Mouse (Mus musculus) MEL (cell line): ENCODE data around the gene Tsc2. TPM values are rescaled to one million over a fixed set of nuclear protein-coding genes. Genes with fewer than 3 reads are reported as not detected.

Experiments
- DNase-seq: peaks from one replicate; pipeline ENCODE4 v3.0.0; 2011; ENCODE audit warnings: low read depth, low spot score
- H3K27ac ChIP-seq: 2 replicates; pipeline ENCODE4 v1.5.1; 2012; ENCODE audit warnings: low read depth, mild to moderate bottlenecking, control low read depth, low read length, moderate library complexity; ENCODE audit not compliant: control insufficient read depth
- H3K27me3 ChIP-seq, 2 experiments: fragments of 150-350 bp in 1 of 2; sonication (generic) in 1 of 2; 2 replicates each; pipeline ENCODE4 v1.6.1; 2012; ENCODE audit warnings: low read length in 2 of 2, mild to moderate bottlenecking in 2 of 2, improper control_type of control experiment in 1 of 2, moderate library complexity in 1 of 2; ENCODE audit not compliant: insufficient read depth in 2 of 2, control insufficient read depth in 1 of 2
- H3K36me3 ChIP-seq, 2 experiments: 2 replicates each; pipeline ENCODE4 v1.6.1; 2012 to 2014; ENCODE audit warnings: low read length in 2 of 2, improper control_type of control experiment in 1 of 2, inconsistent platforms in 1 of 2, mild to moderate bottlenecking in 1 of 2; ENCODE audit not compliant: insufficient read depth in 2 of 2, control insufficient read depth in 1 of 2
- H3K4me1 ChIP-seq, 2 experiments: fragments of 150-350 bp in 1 of 2; sonication (generic) in 1 of 2; 2 replicates each; pipeline ENCODE4 v1.6.1; 2012; ENCODE audit warnings: low read length in 2 of 2, improper control_type of control experiment in 1 of 2, mild to moderate bottlenecking in 1 of 2; ENCODE audit not compliant: insufficient read depth in 2 of 2, control insufficient read depth in 1 of 2
- H3K4me3 ChIP-seq, 2 experiments: fragments of 150-350 bp in 1 of 2; sonication (generic) in 1 of 2; 2 replicates each; pipeline ENCODE4 v1.5.1; 2012; ENCODE audit warnings: low read depth in 2 of 2, low read length in 2 of 2, mild to moderate bottlenecking in 2 of 2, moderate library complexity in 2 of 2, control low read depth in 1 of 2, improper control_type of control experiment in 1 of 2; ENCODE audit not compliant: control insufficient read depth in 1 of 2, insufficient read depth in 1 of 2
- H3K79me2 ChIP-seq: 2 replicates; pipeline ENCODE4 v1.6.1; 2012; ENCODE audit warnings: mild to moderate bottlenecking, low read length, moderate library complexity; ENCODE audit not compliant: control insufficient read depth, poor library complexity, insufficient read depth
- H3K9ac ChIP-seq: 2 replicates; pipeline ENCODE4 v1.6.1; 2012; ENCODE audit warnings: low read depth, mild to moderate bottlenecking, control low read depth, low read length, moderate library complexity; ENCODE audit not compliant: control insufficient read depth, poor library complexity, severe bottlenecking
- H3K9me3 ChIP-seq: fragments of 150-350 bp; sonication (generic); replicated peaks from 2 replicates; pipeline ENCODE4 v1.6.1; 2012; ENCODE audit warnings: mild to moderate bottlenecking, low read length, improper control_type of control experiment, moderate library complexity; ENCODE audit not compliant: insufficient read depth
- BHLHE40 ChIP-seq: IDR thresholded peaks from 2 replicates; pipeline ENCODE4 v1.6.1; 2012; ENCODE audit warnings: low read depth, mild to moderate bottlenecking, inconsistent platforms, low read length, improper control_type of control experiment, borderline replicate concordance
- CHD1 ChIP-seq: IDR thresholded peaks from 2 replicates; pipeline ENCODE4 v1.6.1; 2012; ENCODE audit warnings: low read depth, mild to moderate bottlenecking, inconsistent platforms, low read length, improper control_type of control experiment
- ETS1 ChIP-seq: IDR thresholded peaks from 2 replicates; pipeline ENCODE4 v1.6.1; 2012; ENCODE audit warnings: low read depth, mild to moderate bottlenecking, inconsistent platforms, low read length, improper control_type of control experiment, moderate library complexity
- GATA1 ChIP-seq: IDR thresholded peaks from 2 replicates; pipeline ENCODE4 v1.6.1; 2011; ENCODE audit warnings: low read depth, low read length, improper control_type of control experiment
- HCFC1 ChIP-seq: IDR thresholded peaks from 2 replicates; pipeline ENCODE4 v1.6.1; 2012; ENCODE audit warnings: low read depth, mild to moderate bottlenecking, inconsistent platforms, low read length, improper control_type of control experiment, moderate library complexity
- KAT2A ChIP-seq: conservative IDR thresholded peaks from 2 replicates; pipeline ENCODE4 v1.6.1; 2012; ENCODE audit warnings: low read depth, low read length, improper control_type of control experiment, inconsistent platforms
- MAFK ChIP-seq: IDR thresholded peaks from 2 replicates; pipeline ENCODE4 v1.6.1; 2011; ENCODE audit warnings: low read depth, mild to moderate bottlenecking, low read length, improper control_type of control experiment, borderline replicate concordance
- MAZ ChIP-seq: IDR thresholded peaks from 2 replicates; pipeline ENCODE4 v1.6.1; 2012; ENCODE audit warnings: low read depth, mild to moderate bottlenecking, inconsistent platforms, low read length, improper control_type of control experiment
- MEF2A ChIP-seq: IDR thresholded peaks from 2 replicates; pipeline ENCODE4 v1.6.1; 2014; ENCODE audit warnings: low read depth, mild to moderate bottlenecking, inconsistent platforms, low read length, improper control_type of control experiment; ENCODE audit not compliant: poor library complexity, insufficient replicate concordance, severe bottlenecking; ENCODE audit errors: extremely low read depth
- MYB ChIP-seq: IDR thresholded peaks from 2 replicates; pipeline ENCODE4 v1.6.1; 2011; ENCODE audit warnings: mild to moderate bottlenecking, low read depth, low read length, improper control_type of control experiment
- MYC ChIP-seq: IDR thresholded peaks from 2 replicates; pipeline ENCODE4 v1.6.1; 2011; ENCODE audit warnings: low read depth, mild to moderate bottlenecking, low read length, improper control_type of control experiment, moderate library complexity
- NELFE ChIP-seq: IDR thresholded peaks from 2 replicates; pipeline ENCODE4 v1.6.1; 2011; ENCODE audit warnings: low read depth, low read length, improper control_type of control experiment
- POLR2A ChIP-seq, 2 experiments: IDR thresholded peaks; 2 replicates each; pipeline ENCODE4 v1.6.1; 2011 to 2012; ENCODE audit warnings: low read length in 2 of 2, mild to moderate bottlenecking in 2 of 2, control low read depth in 1 of 2, improper control_type of control experiment in 1 of 2, low read depth in 1 of 2, moderate library complexity in 1 of 2; ENCODE audit not compliant: control insufficient read depth in 1 of 2, insufficient read depth in 1 of 2, poor library complexity in 1 of 2
- RAD21 ChIP-seq: IDR thresholded peaks from 2 replicates; pipeline ENCODE4 v1.6.1; 2011; ENCODE audit warnings: mild to moderate bottlenecking, low read depth, low read length, improper control_type of control experiment
- SIN3A ChIP-seq: IDR thresholded peaks from 2 replicates; pipeline ENCODE4 v1.6.1; 2012; ENCODE audit warnings: low read length, improper control_type of control experiment, inconsistent platforms
- SMC3 ChIP-seq: IDR thresholded peaks from 2 replicates; pipeline ENCODE4 v1.6.1; 2011; ENCODE audit warnings: low read depth, low read length, improper control_type of control experiment
- TBP ChIP-seq: IDR thresholded peaks from 2 replicates; pipeline ENCODE4 v1.8.0; 2011; ENCODE audit warnings: low read depth, low read length, improper control_type of control experiment
- UBTF ChIP-seq: IDR thresholded peaks from 2 replicates; pipeline ENCODE4 v1.6.1; 2012; ENCODE audit warnings: low read depth, mild to moderate bottlenecking, inconsistent platforms, low read length, improper control_type of control experiment, moderate library complexity, borderline replicate concordance; ENCODE audit not compliant: insufficient read depth
- USF1 ChIP-seq: IDR thresholded peaks from 2 replicates; pipeline ENCODE4 v1.6.1; 2014; ENCODE audit warnings: low read depth, mild to moderate bottlenecking, inconsistent platforms, low read length, improper control_type of control experiment, moderate library complexity
- USF2 ChIP-seq, 2 experiments: IDR thresholded peaks; 2 replicates each; pipeline ENCODE4 v1.6.1; 2011 to 2012; ENCODE audit warnings: improper control_type of control experiment in 2 of 2, low read length in 2 of 2, borderline replicate concordance in 1 of 2, inconsistent platforms in 1 of 2, low read depth in 1 of 2, mild to moderate bottlenecking in 1 of 2; ENCODE audit not compliant: insufficient read depth in 1 of 2
- ZKSCAN1 ChIP-seq: IDR thresholded peaks from 2 replicates; pipeline ENCODE4 v1.6.1; 2012; ENCODE audit warnings: low read depth, mild to moderate bottlenecking, inconsistent platforms, low read length, improper control_type of control experiment, moderate library complexity
- ZNF384 ChIP-seq: IDR thresholded peaks from 2 replicates; pipeline ENCODE4 v1.6.1; 2012; ENCODE audit warnings: low read depth, mild to moderate bottlenecking, inconsistent platforms, low read length, improper control_type of control experiment
- polyA plus RNA-seq, 2 experiments: library from polyadenylated mRNA; stranded (reverse) in 1 of 2; unstranded in 1 of 2; fragments of >175 nt in 1 of 2; fragments of >200 nt in 1 of 2; gene quantifications; 2 replicates each; pipeline versions ENCODE4 v1.2.1 to v1.2.4; 2012; ENCODE audit warnings: low replicate concordance in 2 of 2, low read depth in 1 of 2; ENCODE audit not compliant: insufficient read length in 2 of 2, insufficient read depth in 1 of 2, missing spikeins in 1 of 2
- total RNA-seq: library from RNA; depleted of rRNA; stranded (reverse); fragments of 300-350 nt; gene quantifications from 2 replicates; pipeline ENCODE4 v1.2.3, GENCODE M21; 2012

Tsc2 gene
- total and polyA plus RNA-seq, 3 experiments: 48.8 to 99.2 TPM; not detected in 1

GRCm38 (mm10) chr17:24654969-24655368, 22.5 kb upstream of the Tsc2 start:
- no peak overlapping the region for H3K9ac ChIP-seq
- H3K36me3 ChIP-seq: no peaks in the 10 kb centered on the region
- no peak overlapping the region for H3K27ac ChIP-seq
- no peak overlapping the region for H3K4me3 ChIP-seq
- no peaks in the 10 kb centered on the region for H3K79me2 ChIP-seq
- peaks cover 13 to 14% of the 10 kb centered on the region in 2 experiments for H3K27me3 ChIP-seq
- peak; percentile 57 for TF ChIP-seq GATA1
- TF ChIP-seq MAFK: no peak
- TF ChIP-seq CHD1: no peak
- no peaks in the 10 kb centered on the region for H3K9me3 ChIP-seq
- no peaks in the 10 kb centered on the region for H3K4me1 ChIP-seq
- DNase-seq: no peak

- no peak overlapping the region for H3K4me3 ChIP-seq
- DNase-seq: no peak
Observed at GRCm38 (mm10) chr17:24653967-24654710, 21.7 kb upstream of the Tsc2 start.

GRCm38 (mm10) chr17:24651835-24652234, 19.4 kb upstream of the Tsc2 start:
- H3K27me3 ChIP-seq: peaks cover 14 to 25% of the 10 kb centered on the region in 2 experiments
- TF ChIP-seq USF2 (IDR thresholded peaks at IDR 0.05; ENCODE audit: borderline replicate concordance in 1 of 2, insufficient read depth in 1 of 2, low read depth in 1 of 2, low read length in 2 of 2): no peak
- no peak for TF ChIP-seq ZNF384
- TF ChIP-seq NELFE: no peak
- TF ChIP-seq MYC: no peak
- TF ChIP-seq ETS1: no peak
- TF ChIP-seq RAD21: no peak
- TF ChIP-seq KAT2A: no peak
- no peak for TF ChIP-seq USF1
- no peak for TF ChIP-seq TBP
- no peak for TF ChIP-seq UBTF
- no peak for TF ChIP-seq BHLHE40
- no peak for TF ChIP-seq ZKSCAN1
- TF ChIP-seq POLR2A (IDR thresholded peaks at IDR 0.05; ENCODE audit: control insufficient read depth in 1 of 2, insufficient read depth in 1 of 2, low read depth in 1 of 2, low read length in 2 of 2, poor library complexity in 1 of 2): no peak
- no peak for TF ChIP-seq SIN3A
- no peak for TF ChIP-seq SMC3
- TF ChIP-seq MYB: no peak
- TF ChIP-seq CHD1: no peak
- TF ChIP-seq MEF2A: no peak
- TF ChIP-seq MAZ: no peak
- TF ChIP-seq, all 39 proteins: peak for 0

More at GRCm38 (mm10) chr17:24653967-24654710, 21.7 kb upstream of the Tsc2 start:
- Histone ChIP-seq H3K27me3 (peaks cover 14 to 21% of the 10 kb centered on the region in 2 experiments), H3K36me3 (no peaks in the 10 kb centered on the region), H3K9me3 (no peaks in the 10 kb centered on the region), H3K4me1 (no peaks in the 10 kb centered on the region), H3K27ac (no peak overlapping the region), H3K79me2 (no peaks in the 10 kb centered on the region), H3K9ac (no peak overlapping the region)
- no peak for TF ChIP-seq HCFC1

More at GRCm38 (mm10) chr17:24651835-24652234, 19.4 kb upstream of the Tsc2 start:
- no peaks in the 10 kb centered on the region for H3K9me3 ChIP-seq
- H3K79me2 ChIP-seq: no peaks in the 10 kb centered on the region
- H3K27ac ChIP-seq: no peak overlapping the region
- no peak overlapping the region for H3K9ac ChIP-seq
- no peak for DNase-seq
- no peak overlapping the region for H3K4me3 ChIP-seq
- H3K36me3 ChIP-seq: no peaks in the 10 kb centered on the region
- H3K4me1 ChIP-seq: no peaks in the 10 kb centered on the region
